Mouse (Mus musculus): ENCODE results near the gene Arl10. TPM values are rescaled to one million over a fixed set of nuclear protein-coding genes. Genes with fewer than 3 reads are reported as not detected.

The Arl10 gene
- 1.3 TPM for polyA plus RNA-seq (2014; fragmentation: Illumina TruSeq; extraction: RNeasy Lipid Tissue Mini Kit (QIAGEN cat#74804); ENCODE audit: low replicate concordance)

GRCm38 (mm10) chr13:54574854-54575481 lies at the start of gene Arl10:
Arl10 (plus strand) TSS chr13:54575015.

GRCm38 (mm10) chr13:54565201-54565581 lies 9.6 kb upstream of the Arl10 start, which contains the start of gene 4833439L19Rik:
4833439L19Rik (minus strand) TSS chr13:54565435.

GRCm38 (mm10) chr13:54589996-54590951 lies 15.5 kb downstream of the Arl10 start, which contains the start of the genes Nop16 and Higd2a:
Nop16 (minus strand) TSS chr13:54590090.
Higd2a (plus strand) TSS chr13:54590207.

GRCm38 (mm10) chr13:54610972-54611754 lies 36.3 kb downstream of the Arl10 start, which contains the start of gene Cltb:
Cltb (minus strand) TSS chr13:54611344.

GRCm38 (mm10) chr13:54621155-54621932 lies 46.5 kb downstream of the Arl10 start, which contains the start of gene Faf2:
Faf2 (plus strand) TSS chr13:54621784.

Other genes starting within 250 kb of the Arl10 start
- gene Cplx2, start 203.7 kb upstream of the Arl10 start, polyA plus RNA-seq (2014; fragmentation: Illumina TruSeq; extraction: RNeasy Lipid Tissue Mini Kit (QIAGEN cat#74804); ENCODE audit: low replicate concordance): 3.3 TPM
- 2.2 TPM for gene Thoc3, start 106.2 kb upstream of the Arl10 start, polyA plus RNA-seq (2014; fragmentation: Illumina TruSeq; extraction: RNeasy Lipid Tissue Mini Kit (QIAGEN cat#74804); ENCODE audit: low replicate concordance)
- gene Simc1, start 71.2 kb upstream of the Arl10 start, polyA plus RNA-seq (2014; fragmentation: Illumina TruSeq; extraction: RNeasy Lipid Tissue Mini Kit (QIAGEN cat#74804); ENCODE audit: low replicate concordance): 3.4 TPM
- gene 4833439L19Rik, start 9.6 kb upstream of the Arl10 start, polyA plus RNA-seq (2014; fragmentation: Illumina TruSeq; extraction: RNeasy Lipid Tissue Mini Kit (QIAGEN cat#74804); ENCODE audit: low replicate concordance): 141 TPM
- gene Nop16, start 15.1 kb downstream of the Arl10 start, polyA plus RNA-seq (2014; fragmentation: Illumina TruSeq; extraction: RNeasy Lipid Tissue Mini Kit (QIAGEN cat#74804); ENCODE audit: low replicate concordance): 3.6 TPM
- gene Higd2a, start 15.2 kb downstream of the Arl10 start, polyA plus RNA-seq (2014; fragmentation: Illumina TruSeq; extraction: RNeasy Lipid Tissue Mini Kit (QIAGEN cat#74804); ENCODE audit: low replicate concordance): 5.9 TPM
- gene Cltb, start 36.3 kb downstream of the Arl10 start, polyA plus RNA-seq (2014; fragmentation: Illumina TruSeq; extraction: RNeasy Lipid Tissue Mini Kit (QIAGEN cat#74804); ENCODE audit: low replicate concordance): 15.1 TPM
- gene Faf2, start 46.8 kb downstream of the Arl10 start, polyA plus RNA-seq (2014; fragmentation: Illumina TruSeq; extraction: RNeasy Lipid Tissue Mini Kit (QIAGEN cat#74804); ENCODE audit: low replicate concordance): 19.5 TPM
- 22.1 TPM for gene Rnf44, start 118.9 kb downstream of the Arl10 start, polyA plus RNA-seq (2014; fragmentation: Illumina TruSeq; extraction: RNeasy Lipid Tissue Mini Kit (QIAGEN cat#74804); ENCODE audit: low replicate concordance)
- gene Cdhr2, start 126.4 kb downstream of the Arl10 start, polyA plus RNA-seq (2014; fragmentation: Illumina TruSeq; extraction: RNeasy Lipid Tissue Mini Kit (QIAGEN cat#74804); ENCODE audit: low replicate concordance): 42.9 TPM
- not detected for gene Gprin1, start 174.9 kb downstream of the Arl10 start, polyA plus RNA-seq (2014; fragmentation: Illumina TruSeq; extraction: RNeasy Lipid Tissue Mini Kit (QIAGEN cat#74804); ENCODE audit: low replicate concordance)
- not detected for gene Sncb, start 191.6 kb downstream of the Arl10 start, polyA plus RNA-seq (2014; fragmentation: Illumina TruSeq; extraction: RNeasy Lipid Tissue Mini Kit (QIAGEN cat#74804); ENCODE audit: low replicate concordance)
- gene Eif4e1b, start 209.0 kb downstream of the Arl10 start, polyA plus RNA-seq (2014; fragmentation: Illumina TruSeq; extraction: RNeasy Lipid Tissue Mini Kit (QIAGEN cat#74804); ENCODE audit: low replicate concordance): not detected
- gene Tspan17, start 214.4 kb downstream of the Arl10 start, polyA plus RNA-seq (2014; fragmentation: Illumina TruSeq; extraction: RNeasy Lipid Tissue Mini Kit (QIAGEN cat#74804); ENCODE audit: low replicate concordance): not detected

Measured in small intestine, adult 10 weeks (tissue).